Mouse (Mus musculus): ENCODE measurements around the gene Adora1.
"Not testable (repeated sequence)": the region's sequence is repeated elsewhere in the genome, so short reads cannot be mapped to it uniquely, and the experiment has no call there.

DNA sequence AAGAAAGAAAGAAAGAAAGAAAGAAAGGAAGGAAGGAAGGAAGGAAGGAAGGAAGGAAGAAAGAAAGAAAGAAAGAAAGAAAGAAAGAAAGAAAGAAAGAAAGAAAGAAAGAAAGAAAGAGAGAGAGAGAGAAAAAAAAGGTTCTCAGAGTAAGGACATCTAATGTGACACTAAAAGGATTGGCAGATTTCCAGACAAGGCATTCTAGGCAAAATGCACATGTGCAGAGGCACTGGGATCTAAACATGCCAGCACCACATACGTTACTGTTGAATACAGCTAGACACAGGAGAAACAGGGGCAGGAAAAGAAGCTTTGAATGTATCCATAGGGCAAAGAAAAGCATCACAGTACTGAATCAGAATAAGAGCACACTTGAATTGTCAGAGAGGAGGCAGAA is 14.4 kb upstream of the Adora1 start:
- not testable (repeated sequence) for TF ChIP-seq TCF12 (IDR thresholded peaks at IDR 0.05; ENCODE audit: insufficient read depth, poor library complexity, severe bottlenecking); POLR2AphosphoS2 (IDR thresholded peaks at IDR 0.05; ENCODE audit: insufficient read length, low read depth); TCF3 (IDR thresholded peaks at IDR 0.05; ENCODE audit: insufficient read length, low read depth); POLR2A (IDR thresholded peaks at IDR 0.05; ENCODE audit: insufficient read length, low read depth); CEBPB (IDR thresholded peaks at IDR 0.05; ENCODE audit: insufficient read depth, poor library complexity, severe bottlenecking); E2F4 (IDR thresholded peaks at IDR 0.05; ENCODE audit: insufficient read depth); USF1 (IDR thresholded peaks at IDR 0.05; ENCODE audit: low read depth); MYOG (IDR thresholded peaks at IDR 0.05; ENCODE audit: control insufficient read depth in 1 of 3, insufficient read depth in 1 of 3, insufficient read length in 2 of 3, low read depth in 2 of 3); REST (IDR thresholded peaks at IDR 0.05; ENCODE audit: insufficient read depth, insufficient read length); SRF (IDR thresholded peaks at IDR 0.05; ENCODE audit: control insufficient read depth, insufficient read length, low read depth); MAX (IDR thresholded peaks at IDR 0.05; ENCODE audit: low read depth); MYOD1 (IDR thresholded peaks at IDR 0.05; ENCODE audit: control insufficient read depth in 1 of 3, insufficient read length in 2 of 3, low read depth in 2 of 3)
